Mouse (Mus musculus) adrenal gland, adult 2 months (tissue): Measurements from ENCODE around the gene Zfp677. TPM values are rescaled to one million over a fixed set of nuclear protein-coding genes. Genes with fewer than 3 reads are reported as not detected.
"Not testable (repeated sequence)": the region's sequence is repeated elsewhere in the genome, so short reads cannot be mapped to it uniquely, and the experiment has no call there.

Source experiments
- DNase-seq: peaks from one replicate; pipeline ENCODE4 v3.0.0; 2021
- long read RNA-seq: library from polyadenylated mRNA; stranded (forward); transcript quantifications from one replicate; pipeline ENCODE4 v2.0.0, GENCODE M21; 2021
- polyA plus RNA-seq: library from polyadenylated mRNA; depleted of rRNA; stranded (reverse); fragments of >200 nt; gene quantifications from 2 replicates; pipeline ENCODE4 v1.2.3, GENCODE M21; 2012; rRNA removed
- total RNA-seq, 2 experiments: library from RNA; stranded (reverse); gene quantifications; 2 replicates each; pipeline ENCODE4 v1.2.3; 2021

Gene Zfp677
- total RNA-seq (1 to 10 TPM; 3.7 to 4.4 TPM), polyA plus RNA-seq (0.06 TPM in 1 of 2 replicates, not detected in the other)
- long read RNA-seq, partial matches to known transcripts, result 0 of 3 reads
- long read RNA-seq, other reads (novel, unspliced or antisense), result 2 of 3 reads

DNA sequence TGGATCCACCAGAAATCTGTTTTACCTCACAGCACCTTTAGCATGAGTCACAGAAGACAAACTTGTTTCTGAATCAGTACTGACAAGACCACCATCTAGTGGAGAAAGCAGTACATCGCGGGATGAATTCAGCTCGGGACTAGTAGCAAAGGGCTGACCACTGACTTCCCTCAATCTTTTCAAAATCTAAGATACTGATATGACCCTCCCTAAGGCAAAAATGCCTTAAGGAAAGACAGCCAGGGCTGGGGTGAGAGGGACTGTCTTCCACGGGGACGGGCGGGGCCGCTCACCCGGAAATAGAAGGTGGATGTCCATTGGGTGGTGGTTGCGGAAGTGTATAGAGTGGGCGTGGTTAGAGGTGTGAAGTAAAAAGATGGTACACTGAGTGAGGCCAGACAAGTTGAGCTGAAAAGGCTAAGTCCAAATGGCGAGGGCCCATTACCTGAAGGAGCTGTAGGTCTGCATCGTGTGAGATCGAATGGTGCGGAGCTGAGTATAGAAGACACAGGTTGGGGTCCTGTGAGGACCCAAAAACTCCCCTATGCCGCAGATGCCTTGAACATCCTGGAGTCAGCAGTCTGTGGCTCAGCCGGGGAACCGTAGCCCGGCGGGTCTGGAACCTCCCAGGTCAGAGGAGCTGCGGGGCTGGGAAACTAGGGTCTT, at the start of gene Zfp677:
TSS of gene Zfp677 (plus strand) at position 358 of the 666 bp plus-strand sequence.
- DNase-seq, result peak; percentile 86

GRCm38 (mm10) chr17:21368018-21368417, 15.5 kb upstream of the Zfp677 start:
- not testable (repeated sequence) for DNase-seq

GRCm38 (mm10) chr17:21369925-21370719, 13.4 kb upstream of the Zfp677 start:
- peak; percentile 15 for DNase-seq

- no peak for DNase-seq
These were observed 8.2 kb upstream of the Zfp677 start for GRCm38 (mm10) chr17:21375311-21375710.

- DNase-seq, result no peak
These were observed 486 bp downstream of the Zfp677 start for GRCm38 (mm10) chr17:21384057-21384411.

DNA sequence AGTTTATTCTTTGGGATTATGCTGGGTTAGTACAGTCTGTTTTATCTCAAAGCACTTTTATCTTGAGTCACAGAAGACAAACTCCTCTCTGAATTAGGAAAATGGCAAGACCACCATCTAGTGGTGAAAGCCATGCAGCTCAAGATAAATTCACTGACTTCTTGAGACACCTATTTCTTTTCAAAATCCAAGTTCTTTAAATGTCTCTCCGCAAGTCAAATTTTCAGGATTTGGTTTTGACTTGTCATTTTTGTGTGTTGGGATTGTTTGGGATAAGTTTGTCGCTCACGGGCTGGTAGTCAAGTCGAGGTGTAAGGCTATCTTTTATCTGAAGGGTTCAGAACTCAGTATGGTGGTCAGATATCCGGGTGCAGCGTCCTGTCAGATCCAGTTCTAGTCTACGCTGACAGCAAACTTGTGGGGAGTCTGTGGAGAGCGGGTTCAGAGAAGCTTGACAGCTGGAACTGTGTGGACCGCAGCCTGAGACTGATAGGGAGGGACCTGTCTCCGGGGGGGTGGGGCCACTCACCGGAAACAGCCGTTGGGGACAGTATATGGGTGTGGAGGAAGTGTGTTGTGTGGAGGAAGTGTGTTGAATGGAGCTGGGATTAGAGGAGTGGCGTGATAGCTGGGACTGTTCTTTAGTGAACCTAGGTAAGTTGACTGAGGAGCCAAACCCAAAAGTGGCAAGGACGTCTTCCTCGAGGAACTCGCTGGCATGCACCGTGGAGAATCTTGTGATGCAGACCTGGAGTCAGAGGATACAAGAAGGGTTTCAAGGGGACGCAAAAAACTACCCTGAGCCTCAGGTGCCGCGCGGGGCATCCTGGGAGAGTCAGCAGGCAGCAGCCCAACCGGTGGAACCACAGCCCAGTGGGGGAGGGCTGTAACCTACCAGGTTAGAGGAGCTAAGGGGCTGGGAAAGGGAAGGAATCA, 39.4 kb downstream of the Zfp677 start, which contains the start of gene Zfp54:
TSS of gene Zfp54 (plus strand) at position 564 of the 936 bp plus-strand sequence.
- DNase-seq, result peak; percentile 88

DNA sequence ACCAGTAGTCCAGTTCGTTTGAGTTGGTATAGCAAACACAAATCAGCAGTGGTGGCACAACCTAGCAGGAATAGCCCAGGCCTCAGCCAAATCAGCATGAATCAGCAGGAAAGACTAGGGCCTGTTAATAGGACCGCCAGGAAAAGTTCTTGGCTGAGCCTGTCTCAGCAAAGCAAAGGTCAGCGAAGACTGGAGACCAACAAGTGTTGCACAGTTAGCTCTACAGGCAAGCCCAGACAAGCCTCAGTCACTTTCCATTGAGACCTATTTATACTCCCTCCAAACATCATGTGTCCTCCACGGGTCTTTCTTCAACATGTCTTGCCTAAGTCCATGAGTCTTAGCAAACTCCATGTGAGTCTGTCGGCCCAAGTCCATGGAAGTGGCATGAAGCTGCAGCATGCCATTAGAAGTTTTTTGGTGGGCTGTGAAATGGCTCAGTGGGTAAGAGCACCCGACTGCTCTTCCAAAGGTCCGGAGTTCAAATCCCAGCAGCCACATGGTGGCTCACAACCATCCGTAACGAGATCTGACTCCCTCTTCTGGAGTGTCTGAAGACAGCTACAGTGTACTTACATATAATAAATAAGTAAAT, 55.4 kb downstream of the Zfp677 start:
- DNase-seq, result not testable (repeated sequence)

Other genes starting within 250 kb of the Zfp677 start
- not detected for gene Vmn1r234, start 157.7 kb upstream of the Zfp677 start, total RNA-seq
- gene Vmn1r234, start 157.7 kb upstream of the Zfp677 start, polyA plus RNA-seq, result not detected in 2 replicates
- not detected for gene Vmn1r235, start 127.3 kb upstream of the Zfp677 start, total RNA-seq
- not detected in 2 replicates for gene Vmn1r235, start 127.3 kb upstream of the Zfp677 start, polyA plus RNA-seq
- gene Vmn1r236, start 100.8 kb upstream of the Zfp677 start, total RNA-seq, result not detected
- gene Vmn1r236, start 100.8 kb upstream of the Zfp677 start, polyA plus RNA-seq, result not detected in 2 replicates
- gene Vmn1r237, start 71.9 kb upstream of the Zfp677 start, total RNA-seq, result not detected
- gene Vmn1r237, start 71.9 kb upstream of the Zfp677 start, polyA plus RNA-seq, result not detected in 2 replicates
- 1 to 10 TPM; 2.4 to 2.7 TPM for gene Zfp54, start 39.5 kb downstream of the Zfp677 start, total RNA-seq
- 0.22 TPM in 1 of 2 replicates, not detected in the other for gene Zfp54, start 39.5 kb downstream of the Zfp677 start, polyA plus RNA-seq
- gene Zfp51, start 66.6 kb downstream of the Zfp677 start, total RNA-seq, result 1 to 10 TPM; 6.3 to 9.7 TPM
- gene Zfp51, start 66.6 kb downstream of the Zfp677 start, polyA plus RNA-seq, result 0.06 and 0.07 TPM in 2 replicates
- gene Zfp53, start 105.2 kb downstream of the Zfp677 start, total RNA-seq, result 1 to 10 TPM; 3.2 to 4.3 TPM
- gene Zfp53, start 105.2 kb downstream of the Zfp677 start, polyA plus RNA-seq, result 0.86 and 1.0 TPM in 2 replicates
- gene Zfp52, start 151.8 kb downstream of the Zfp677 start, total RNA-seq, result 10 to 100 TPM; 19.7 to 40.9 TPM
- 0.17 and 0.26 TPM in 2 replicates for gene Zfp52, start 151.8 kb downstream of the Zfp677 start, polyA plus RNA-seq
- 10 to 100 TPM in 1 of 2 experiments, 1 to 10 TPM in 1; 5.7 to 14.8 TPM for gene Zfp948, start 183.3 kb downstream of the Zfp677 start, total RNA-seq
- 0.21 and 0.27 TPM in 2 replicates for gene Zfp948, start 183.3 kb downstream of the Zfp677 start, polyA plus RNA-seq